In genomic region chr19:56461522-56462101, GRCm38 (mm10) we compare ENCODE assay signal across 18 mouse cellular contexts. TPM values are rescaled to one million over a fixed set of nuclear protein-coding genes. Genes with fewer than 3 reads are reported as not detected.
A peak's percentile ranks its signal among the peaks of the same experiment; 100 is the strongest.
DNase-seq lines count a peak whose midpoint lies in the region; ATAC-seq lines count a peak whose summit lies in the region.
"Had no signal": no experiment of that assay in that cellular context is flagged by ENCODE, and none has a peak within 500 bp of the region (broad histone marks: within the 10 kb centered on the region; RNA-seq: fewer than 3 reads in every experiment).

Plekhs1 (plus strand) TSS chr19:56461640.

- intact Hi-C loops in gastrocnemius, postnatal 14 days (cut with DNase I; ENCODE audit: low total_unique reads), result no loop called here

- H3K9me3 ChIP-seq in kidney, embryonic 16.5 days (ENCODE audit: low read length), result no peaks in the 10 kb centered on the region
- no peaks in the 10 kb centered on the region for H3K9me3 ChIP-seq in neural tube, embryonic 15.5 days (replicated peaks)
- H3K9me3 ChIP-seq: embryonic facial prominence, embryonic 13.5 days; forebrain, embryonic 13.5 days; heart, embryonic 10.5 days had no signal

- H3K27me3 ChIP-seq in kidney, embryonic 16.5 days (ENCODE audit: insufficient read depth, low read length), result no peaks in the 10 kb centered on the region
- no peaks in the 10 kb centered on the region for H3K27me3 ChIP-seq in neural tube, embryonic 15.5 days (replicated peaks)
- H3K27me3 ChIP-seq: embryonic facial prominence, embryonic 13.5 days; forebrain, embryonic 13.5 days; Patski had no signal

- H3K4me1 ChIP-seq in kidney, embryonic 16.5 days (ENCODE audit: insufficient read depth, low read length), result no peaks in the 10 kb centered on the region
- peaks cover 6% of the 10 kb centered on the region; the same call in 1 of the 2 replicates for H3K4me1 ChIP-seq in neural tube, embryonic 15.5 days
- H3K4me1 ChIP-seq: heart, embryonic 10.5 days; hindbrain, embryonic 10.5 days had no signal

- H3K27ac ChIP-seq in kidney, embryonic 16.5 days (ENCODE audit: low read length), result no peak within 1 kb of the TSS
- no peak within 1 kb of the TSS for H3K27ac ChIP-seq in neural tube, embryonic 15.5 days (replicated peaks)
- H3K27ac ChIP-seq: forebrain, embryonic 13.5 days; heart, embryonic 10.5 days; hindbrain, embryonic 10.5 days; kidney, postnatal 0 days had no signal

- no peaks in the 10 kb centered on the region for H3K36me3 ChIP-seq in kidney, embryonic 16.5 days (ENCODE audit: insufficient read depth, low read length)
- no peaks in the 10 kb centered on the region for H3K36me3 ChIP-seq in neural tube, embryonic 15.5 days
- H3K36me3 ChIP-seq: embryonic facial prominence, embryonic 13.5 days; heart, embryonic 10.5 days; hindbrain, embryonic 10.5 days had no signal

- ATAC-seq in kidney, embryonic 16.5 days (ENCODE audit: low FRiP score, low TSS enrichment), result no peak
- no peak for ATAC-seq in neural tube, embryonic 15.5 days (ENCODE audit: low FRiP score)
- ATAC-seq: CD4-positive, CD25-positive, alpha-beta regulatory T cell, adult 4 months; forebrain, embryonic 13.5 days; Patski had no signal

- no peak within 1 kb of the TSS for H3K4me3 ChIP-seq in kidney, embryonic 16.5 days (ENCODE audit: low read length)
- H3K4me3 ChIP-seq in neural tube, embryonic 15.5 days (replicated peaks), result no peak within 1 kb of the TSS
- H3K4me3 ChIP-seq: embryonic facial prominence, embryonic 13.5 days; forebrain, embryonic 13.5 days; heart, embryonic 10.5 days; hindbrain, embryonic 10.5 days; megakaryocyte, embryonic 14.5 days; myocyte had no signal

- no peak within 1 kb of the TSS for H3K4me2 ChIP-seq in kidney, embryonic 16.5 days (replicated peaks; ENCODE audit: low read depth, low read length)
- H3K4me2 ChIP-seq in neural tube, embryonic 15.5 days, result no peak within 1 kb of the TSS
- H3K4me2 ChIP-seq: embryonic facial prominence, embryonic 13.5 days; forebrain, embryonic 13.5 days had no signal

- 55% methylated on average over 10 of the region's 10 CpGs for WGBS in kidney, embryonic 16.5 days
- 71% methylated on average over 10 of the region's 10 CpGs for WGBS in neural tube, embryonic 15.5 days

- DNase-seq in kidney, adult 11 months, result peak; percentile 53
- DNase-seq in NIH3T3 (ENCODE audit: low read depth), result peak; percentile 21
- peak; percentile 19 for DNase-seq in gonadal fat pad, adult 2 months (ENCODE audit: low read depth)
- DNase-seq in lung, postnatal 10 days, result peak; percentile 20
- no peak for DNase-seq in gastrocnemius, postnatal 14 days
- DNase-seq: right cerebral cortex, postnatal 14 days had no signal

- no peak within 1 kb of the TSS for H3K9ac ChIP-seq in kidney, embryonic 16.5 days (replicated peaks; ENCODE audit: low read length)
- no peak within 1 kb of the TSS for H3K9ac ChIP-seq in neural tube, embryonic 15.5 days (replicated peaks)
- H3K9ac ChIP-seq: embryonic facial prominence, embryonic 13.5 days; forebrain, embryonic 13.5 days had no signal

RNA-seq across cellular contexts. Expression of gene Plekhs1, which starts in this region (rescaled TPM):
- polyA plus RNA-seq in kidney, embryonic 16.5 days (2015; fragmentation: Nextera tagmentation; extraction: Ambion mirVana), result 0.77 and 0.90 TPM in 2 replicates
- polyA plus RNA-seq in gonadal fat pad, adult 2 months (2012; rRNA removed), result 5.7 and 6.5 TPM in 2 replicates
- polyA plus RNA-seq in neural tube, embryonic 15.5 days (2015; fragmentation: Nextera tagmentation; extraction: Ambion mirVana), result 0.19 and 0.27 TPM in 2 replicates
- under 1 TPM; 0.09 to 0.21 TPM for total RNA-seq in gastrocnemius, postnatal 14 days (2021)
- total RNA-seq: gastrocnemius, adult 18-20 months had no signal
- polyA plus RNA-seq: heart, embryonic 10.5 days had no signal
